Mouse (Mus musculus): ENCODE measurements at regions not wholly inside any gene's neighbourhood (a gene's known extent, or its start where the extent isn't known, plus 50 kb on each side); places are given as distances from the start of the nearest gene placed in this dataset.
A peak's percentile ranks its signal among the peaks of the same experiment; 100 is the strongest.

DNA sequence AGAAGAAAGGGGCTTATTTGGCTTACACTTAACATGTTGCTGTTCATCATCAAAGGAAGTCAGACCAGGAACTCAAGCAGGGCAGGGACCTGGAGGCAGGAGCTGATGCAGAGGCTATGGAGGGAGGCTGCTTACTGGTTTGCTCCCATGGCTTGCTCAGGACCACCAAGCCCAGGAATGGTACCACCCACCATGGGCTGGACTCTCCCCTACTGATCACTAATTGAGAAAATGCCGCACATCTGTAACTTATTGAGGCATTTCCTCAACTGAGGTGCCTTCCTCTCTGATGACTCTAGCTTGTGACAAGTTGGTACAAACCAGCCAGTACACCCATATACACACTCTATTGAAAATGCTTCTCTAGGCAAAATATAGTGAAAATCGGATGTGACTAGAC lies 138.9 kb upstream of the Krr1 start:
- H3K4me3 ChIP-seq = no peak overlapping the region
- DNase-seq (ENCODE audit: low spot score in 2 of 2) = no peak
- no peak for TF ChIP-seq CTCF (conservative IDR thresholded peaks at IDR 0.05)
- no peak overlapping the region for H3K27ac ChIP-seq

DNA sequence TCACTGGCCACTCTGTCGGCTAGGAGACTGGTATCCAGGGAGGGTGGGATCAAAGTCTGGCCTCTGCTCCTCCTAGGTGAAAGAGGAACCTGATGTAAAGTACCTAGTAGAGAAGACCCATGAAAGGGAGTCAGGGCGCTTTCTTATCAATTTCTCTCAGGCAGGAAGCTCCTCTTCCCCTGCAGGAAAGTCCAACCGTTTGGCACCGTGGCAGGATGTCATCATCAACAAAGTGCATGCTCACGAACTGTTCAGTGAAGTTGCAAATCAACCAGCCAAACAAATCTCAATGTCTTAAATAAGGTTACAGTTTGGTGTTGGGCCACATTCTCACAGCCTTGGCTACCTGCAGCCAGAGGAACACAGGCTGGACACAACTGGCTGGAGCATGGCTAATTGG lies 138.2 kb upstream of the Krr1 start:
- Histone ChIP-seq H3K4me3 (no peak overlapping the region), H3K27ac (no peak overlapping the region)
- TF ChIP-seq CTCF (conservative IDR thresholded peaks at IDR 0.05) = no peak
- no peak for DNase-seq (ENCODE audit: low spot score in 2 of 2)

DNA sequence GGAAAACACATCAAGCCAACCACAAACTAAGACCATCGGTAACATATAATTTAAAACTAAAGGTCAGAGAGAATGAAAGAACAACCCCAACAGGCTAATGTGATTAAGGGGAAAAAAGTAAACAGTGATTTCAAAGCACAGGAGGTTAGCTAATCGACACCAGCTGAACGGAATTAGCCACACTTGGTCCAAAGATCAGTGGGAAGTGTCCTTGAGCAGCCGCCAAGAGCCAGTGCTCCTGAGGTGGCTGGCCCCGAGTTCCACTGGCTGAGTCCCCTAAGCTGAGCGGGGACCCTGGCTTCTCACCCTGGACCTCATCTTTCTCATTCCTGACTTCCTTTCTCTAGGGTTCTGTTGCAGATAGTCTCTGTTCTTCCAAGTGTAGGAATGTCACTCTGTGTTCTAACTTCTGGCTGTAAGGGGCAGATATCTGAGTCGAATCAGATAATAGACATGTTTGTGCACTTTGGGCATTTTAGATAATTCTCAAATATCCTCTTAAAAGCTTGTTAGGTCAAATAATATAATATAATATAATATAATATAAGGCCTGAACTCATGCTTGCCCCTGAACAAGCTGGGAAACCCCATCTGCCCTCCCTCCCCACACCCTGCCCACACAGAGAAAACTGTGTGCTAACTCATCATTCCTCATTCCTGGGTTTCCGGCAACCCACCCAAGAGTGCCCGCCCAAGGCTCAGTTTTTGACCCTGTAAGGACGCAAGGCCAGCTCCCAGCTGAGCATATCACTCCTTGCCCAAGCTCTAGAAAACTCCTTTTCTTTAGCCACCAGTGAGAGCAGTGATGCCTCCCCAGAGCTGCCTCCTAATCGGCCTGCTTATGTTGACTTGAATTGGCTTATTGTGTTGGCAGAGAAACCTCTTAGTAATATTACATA lies 137.3 kb upstream of the Krr1 start:
- Histone ChIP-seq H3K4me3 (no peak overlapping the region), H3K27ac (peak overlapping the region; percentile 24; the same call in 1 of the 2 replicates)
- DNase-seq (ENCODE audit: low spot score in 2 of 2) = no peak
- TF ChIP-seq CTCF (conservative IDR thresholded peaks at IDR 0.05) = no peak

DNA sequence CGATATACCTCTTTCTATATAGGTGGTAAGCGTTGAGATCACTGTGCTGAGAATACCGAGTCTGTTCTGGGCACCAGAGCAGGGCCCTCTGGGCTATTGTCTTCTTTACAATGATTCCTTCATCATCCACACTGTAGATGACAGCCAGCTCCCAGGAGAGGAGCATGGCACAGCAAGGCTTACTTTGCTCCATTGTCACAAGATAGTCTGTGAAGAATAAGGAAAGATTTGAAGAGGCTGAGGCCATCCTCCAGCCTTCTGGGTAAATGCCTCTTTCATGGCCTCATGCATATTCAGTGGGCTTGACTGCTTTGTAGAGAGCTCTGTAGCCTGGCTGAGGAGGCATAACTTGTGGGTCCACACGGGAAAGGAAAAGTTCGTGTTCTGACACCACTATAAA lies 136.3 kb upstream of the Krr1 start:
- DNase-seq (ENCODE audit: low spot score in 2 of 2) = no peak
- no peak for TF ChIP-seq CTCF (conservative IDR thresholded peaks at IDR 0.05)
- Histone ChIP-seq H3K27ac (peak overlapping the region; percentile 24; the same call in 1 of the 2 replicates), H3K4me3 (no peak overlapping the region)

DNA sequence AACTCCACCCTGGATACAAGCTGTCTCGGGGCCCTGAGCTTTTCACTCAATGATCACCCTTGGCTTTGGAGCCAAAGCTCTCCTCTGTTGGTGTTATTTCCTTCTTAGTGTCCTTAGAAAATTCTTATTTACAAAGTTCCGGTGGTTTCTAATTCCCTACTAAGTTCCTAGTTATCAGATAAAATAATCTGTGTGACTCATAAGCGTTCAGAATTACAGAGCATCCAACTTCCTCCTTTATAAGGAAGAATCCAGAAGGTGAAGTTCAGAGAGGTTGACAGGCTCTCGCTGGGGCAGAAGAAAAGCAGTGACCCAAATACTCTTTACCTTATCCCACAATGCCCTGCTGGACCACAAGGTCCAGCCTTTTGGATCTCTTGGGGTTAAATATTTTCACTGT lies 135.7 kb upstream of the Krr1 start:
- TF ChIP-seq CTCF (conservative IDR thresholded peaks at IDR 0.05) = no peak
- no peak for DNase-seq (ENCODE audit: low spot score in 2 of 2)
- no peak overlapping the region for H3K27ac ChIP-seq
- no peak overlapping the region for H3K4me3 ChIP-seq

DNA sequence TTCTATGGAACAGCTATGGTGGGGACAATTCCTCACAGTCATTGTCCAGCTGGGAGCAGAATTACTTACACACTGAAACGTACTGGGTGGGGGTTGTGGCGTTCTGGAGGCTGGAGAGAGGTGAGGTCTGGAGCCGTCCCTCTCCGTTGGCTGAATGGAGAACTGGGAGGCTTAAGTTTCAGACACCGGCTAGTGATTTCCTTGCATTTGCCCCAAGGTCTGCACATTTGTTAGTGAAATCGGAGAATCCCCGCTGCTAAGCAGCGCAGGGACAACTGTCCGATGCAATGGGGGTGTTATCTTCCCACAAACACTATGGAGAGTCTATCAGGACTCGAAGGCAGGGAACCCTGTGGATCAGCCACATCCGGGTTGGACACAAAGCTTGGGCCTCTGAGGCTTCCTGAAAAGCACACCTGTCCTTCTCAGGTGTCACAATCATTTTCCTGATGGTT lies 130.1 kb upstream of the Krr1 start:
- DNase-seq (ENCODE audit: low spot score in 2 of 2) = no peak
- H3K4me3 ChIP-seq = no peak overlapping the region
- H3K27ac ChIP-seq = no peak overlapping the region
- TF ChIP-seq CTCF (conservative IDR thresholded peaks at IDR 0.05) = no peak

DNA sequence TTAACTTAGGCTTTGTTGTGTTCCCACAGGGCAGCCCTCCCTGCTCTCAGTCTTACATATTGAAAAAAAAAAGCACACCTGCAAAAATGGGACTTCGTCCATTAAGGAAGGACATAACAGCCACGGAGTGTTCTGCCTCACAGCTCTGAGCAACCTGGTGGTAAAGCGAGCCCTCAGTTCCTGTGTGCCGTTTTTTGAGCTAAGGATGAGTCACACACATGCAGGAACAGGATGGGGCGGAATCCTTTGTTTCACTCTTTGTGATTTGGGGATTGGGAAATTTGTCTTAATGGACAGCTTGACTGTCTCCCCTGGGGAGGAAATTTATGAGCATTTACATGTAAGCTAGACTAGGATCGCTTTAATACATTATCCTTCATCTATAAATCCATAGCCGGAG lies 129.6 kb upstream of the Krr1 start:
- no peak for TF ChIP-seq CTCF (conservative IDR thresholded peaks at IDR 0.05)
- no peak for DNase-seq (ENCODE audit: low spot score in 2 of 2)
- Histone ChIP-seq H3K4me3 (no peak overlapping the region), H3K27ac (no peak overlapping the region)

DNA sequence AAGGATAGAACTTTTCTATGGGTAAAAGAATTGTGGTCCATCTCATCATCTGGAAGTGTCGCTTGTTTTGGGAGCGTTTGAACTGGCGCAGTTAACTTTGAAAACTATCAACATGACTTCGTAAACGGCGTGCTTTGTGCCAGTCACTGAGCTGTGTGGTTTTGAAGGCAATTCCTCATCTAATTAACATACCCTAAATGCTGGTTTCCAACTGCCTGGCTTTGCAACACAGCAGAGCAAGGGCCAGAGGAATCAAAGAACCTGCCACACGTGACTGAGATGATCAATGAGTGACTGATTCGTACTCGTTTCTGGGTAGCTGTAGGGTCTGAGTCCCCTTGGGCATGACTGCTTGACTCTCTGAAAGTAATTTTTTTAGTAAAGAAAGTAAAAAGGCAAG lies 129.2 kb upstream of the Krr1 start:
- H3K27ac ChIP-seq = no peak overlapping the region
- TF ChIP-seq CTCF (conservative IDR thresholded peaks at IDR 0.05) = no peak
- no peak for DNase-seq (ENCODE audit: low spot score in 2 of 2)
- H3K4me3 ChIP-seq = no peak overlapping the region

DNA sequence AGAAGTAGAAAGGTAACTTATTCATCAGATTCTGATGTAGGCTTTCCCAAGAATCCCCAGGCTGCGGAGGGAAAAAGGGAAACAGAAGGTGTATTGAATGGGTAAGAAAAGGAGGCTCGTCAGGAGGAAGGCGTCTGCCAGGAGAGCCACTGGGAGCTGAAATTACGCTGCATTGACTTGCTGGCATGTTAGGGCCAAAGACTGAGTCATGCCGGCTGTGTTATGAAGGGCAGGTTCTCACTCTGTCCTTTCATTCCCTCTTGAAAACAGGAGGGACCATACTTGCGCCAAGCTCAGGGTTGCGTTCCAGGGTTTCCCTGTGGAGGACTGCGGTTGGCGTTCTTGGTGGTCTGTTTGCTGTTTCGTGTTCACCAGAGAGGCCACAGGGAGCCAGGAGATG lies 128.3 kb upstream of the Krr1 start:
- no peak for DNase-seq (ENCODE audit: low spot score in 2 of 2)
- TF ChIP-seq CTCF (conservative IDR thresholded peaks at IDR 0.05) = no peak
- Histone ChIP-seq H3K4me3 (no peak overlapping the region), H3K27ac (no peak overlapping the region)

DNA sequence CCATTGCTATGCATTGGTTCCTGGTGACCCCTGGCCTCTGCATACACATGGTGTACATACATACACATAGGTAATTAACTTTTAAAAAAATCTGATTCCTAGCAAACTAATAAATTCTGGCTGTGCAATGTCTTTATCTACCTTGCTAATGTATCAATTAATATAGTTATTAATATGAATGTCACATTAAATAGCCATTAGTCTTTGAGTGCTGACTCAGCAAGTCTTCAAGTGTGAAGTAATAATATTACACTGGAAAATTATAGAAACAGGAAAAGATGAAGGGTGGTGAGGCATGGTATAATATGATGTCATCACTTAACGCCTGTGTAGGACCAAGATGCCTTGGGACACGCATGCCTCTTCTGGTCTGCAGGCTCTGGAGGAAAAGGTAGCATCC lies 126.5 kb upstream of the Krr1 start:
- Histone ChIP-seq H3K4me3 (no peak overlapping the region), H3K27ac (no peak overlapping the region)
- DNase-seq (ENCODE audit: low spot score in 2 of 2) = no peak
- TF ChIP-seq CTCF (conservative IDR thresholded peaks at IDR 0.05) = no peak

DNA sequence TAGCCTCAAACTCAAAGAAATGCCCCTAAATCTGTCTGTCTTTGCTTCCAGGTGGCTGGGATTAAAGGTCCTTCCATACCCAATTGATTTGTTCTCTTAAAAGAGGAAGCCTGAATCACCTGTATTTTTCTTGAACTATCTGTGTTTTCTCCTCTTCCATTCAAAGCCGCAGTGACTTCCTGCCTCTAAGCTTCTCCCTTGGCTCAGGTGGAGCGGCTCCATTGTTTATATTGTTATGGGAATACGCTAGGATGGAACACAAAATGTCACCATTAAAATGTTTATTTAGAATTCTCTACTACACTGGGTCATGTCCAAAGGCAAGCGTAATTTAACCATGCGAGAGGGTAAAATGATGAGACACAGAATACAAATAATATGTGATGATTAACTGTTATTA lies 118.2 kb upstream of the Krr1 start:
- H3K27ac ChIP-seq = no peak overlapping the region
- TF ChIP-seq CTCF (conservative IDR thresholded peaks at IDR 0.05) = no peak
- no peak for DNase-seq (ENCODE audit: low spot score in 2 of 2)
- H3K4me3 ChIP-seq = no peak overlapping the region

DNA sequence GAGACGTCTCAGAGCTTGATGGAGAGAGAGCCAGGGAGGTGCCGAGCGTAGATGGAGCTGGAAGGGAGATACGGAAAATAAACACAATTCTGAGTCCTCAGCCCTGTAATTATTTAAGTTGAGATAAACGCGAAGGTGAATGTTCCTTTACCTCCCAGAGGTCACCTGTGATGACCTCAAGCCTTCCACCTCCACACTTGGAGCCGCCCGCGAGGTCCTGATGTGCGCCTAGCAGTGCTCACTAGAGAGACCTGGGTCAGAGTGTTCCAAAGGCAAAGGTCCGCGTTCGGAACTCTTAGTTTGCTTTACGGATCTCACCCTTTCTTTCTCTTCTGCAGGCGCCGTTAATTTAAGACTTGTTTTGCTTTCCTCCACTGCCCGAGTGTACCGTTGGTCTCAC lies 117.0 kb upstream of the Krr1 start:
- Histone ChIP-seq H3K27ac (no peak overlapping the region), H3K4me3 (no peak overlapping the region)
- no peak for DNase-seq (ENCODE audit: low spot score in 2 of 2)
- TF ChIP-seq CTCF (conservative IDR thresholded peaks at IDR 0.05) = no peak

DNA sequence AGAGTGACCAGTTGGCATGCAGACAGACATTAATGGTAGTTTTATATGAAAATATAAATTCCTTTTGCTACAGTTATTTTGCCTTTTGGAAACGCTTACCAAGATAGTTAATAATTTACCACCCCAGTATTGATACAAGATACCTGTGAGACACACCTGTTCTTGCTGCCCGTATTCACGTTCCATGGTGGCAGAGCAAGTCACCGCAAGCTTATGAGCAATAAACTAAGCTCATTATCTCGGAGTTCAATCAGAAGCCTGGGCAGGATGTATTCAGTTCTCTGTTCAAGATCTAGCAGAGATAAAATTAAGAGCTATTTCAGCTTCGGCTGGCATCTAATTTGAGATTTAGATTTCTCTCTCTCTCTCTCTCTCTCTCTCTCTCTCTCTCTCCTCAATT lies 114.1 kb upstream of the Krr1 start:
- TF ChIP-seq CTCF (conservative IDR thresholded peaks at IDR 0.05) = no peak
- no peak for DNase-seq (ENCODE audit: low spot score in 2 of 2)
- H3K4me3 ChIP-seq = no peak overlapping the region
- H3K27ac ChIP-seq = no peak overlapping the region

DNA sequence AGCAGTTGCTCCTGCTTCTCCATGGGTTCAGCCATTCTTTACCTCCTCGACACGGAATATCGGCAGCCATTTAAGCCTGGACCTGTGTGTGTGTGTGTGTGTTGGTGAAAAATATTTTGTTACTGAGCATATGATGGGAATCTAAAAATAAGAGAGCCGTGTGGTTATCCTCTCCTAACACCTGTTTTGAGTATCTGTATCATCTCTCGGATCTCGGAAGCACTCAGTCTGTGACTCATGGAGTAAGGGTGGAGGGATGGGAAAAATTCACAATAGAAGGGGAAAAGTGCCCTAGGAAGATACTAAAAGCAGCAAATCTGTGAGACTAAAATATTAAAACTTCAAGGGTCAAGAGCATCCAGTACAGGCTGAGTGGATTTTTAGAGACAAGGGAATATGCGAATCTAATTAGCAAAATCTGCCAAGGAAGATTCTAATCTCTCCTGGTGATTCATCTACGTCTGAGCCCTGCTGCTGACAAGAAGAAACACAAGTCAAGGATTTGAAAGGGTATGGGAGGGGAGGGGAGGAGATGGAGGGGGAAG lies 107.1 kb upstream of the Krr1 start:
- Histone ChIP-seq H3K4me3 (no peak overlapping the region), H3K27ac (no peak overlapping the region)
- no peak for TF ChIP-seq CTCF (conservative IDR thresholded peaks at IDR 0.05)
- no peak for DNase-seq (ENCODE audit: low spot score in 2 of 2)
